Mouse (Mus musculus): ENCODE data around the gene Daw1. TPM values are rescaled to one million over a fixed set of nuclear protein-coding genes. Genes with fewer than 3 reads are reported as not detected.

Gene Daw1
- polyA plus RNA-seq (2012; rRNA removed): 1.6 and 1.9 TPM in 2 replicates

GRCm38 (mm10) chr1:83159603-83160002, at the start of gene Daw1:
TSS of gene Daw1 (plus strand) at chr1:83159752.

GRCm38 (mm10) chr1:83116447-83117137, 43.0 kb upstream of the Daw1 start, which contains the start of gene Ccl20:
TSS of gene Ccl20 (plus strand) at chr1:83116766.

Other genes with a start within 250 kb of the Daw1 start
- 0.82 and 1.5 TPM in 2 replicates for gene A030005L19Rik, start 246.4 kb upstream of the Daw1 start, polyA plus RNA-seq (2012; rRNA removed)
- not detected in 2 replicates for gene A030014E15Rik, start 234.8 kb upstream of the Daw1 start, polyA plus RNA-seq (2012; rRNA removed)
- not detected in 2 replicates for gene Gm6217, start 228.4 kb upstream of the Daw1 start, polyA plus RNA-seq (2012; rRNA removed)
- gene A030003K21Rik, start 216.4 kb upstream of the Daw1 start, polyA plus RNA-seq (2012; rRNA removed): not detected in 2 replicates
- not detected in 2 replicates for gene Gm7544, start 203.7 kb upstream of the Daw1 start, polyA plus RNA-seq (2012; rRNA removed)
- gene Gm47955, start 199.5 kb upstream of the Daw1 start, polyA plus RNA-seq (2012; rRNA removed): not detected in 2 replicates
- gene Gm47959, start 159.2 kb upstream of the Daw1 start, polyA plus RNA-seq (2012; rRNA removed): not detected in 2 replicates
- 1.3 and 1.5 TPM in 2 replicates for gene Slc19a3, start 121.3 kb upstream of the Daw1 start, polyA plus RNA-seq (2012; rRNA removed)
- gene Krtap28-10, start 117.3 kb upstream of the Daw1 start, polyA plus RNA-seq (2012; rRNA removed): not detected in 2 replicates
- not detected in 2 replicates for gene Gm47969, start 114.8 kb upstream of the Daw1 start, polyA plus RNA-seq (2012; rRNA removed)
- not detected in 2 replicates for gene A030005K14Rik, start 100.4 kb upstream of the Daw1 start, polyA plus RNA-seq (2012; rRNA removed)
- gene Krtap28-13, start 98.8 kb upstream of the Daw1 start, polyA plus RNA-seq (2012; rRNA removed): not detected in 2 replicates
- not detected in 2 replicates for gene Ccl20, start 43.0 kb upstream of the Daw1 start, polyA plus RNA-seq (2012; rRNA removed)
- gene Sphkap, start 248.4 kb downstream of the Daw1 start, polyA plus RNA-seq (2012; rRNA removed): 0.11 and 0.15 TPM in 2 replicates

All from ovary, adult 2 months (tissue).